ENCODE assay signal across 25 mouse cellular contexts in genomic region chr5:151601696-151602095, GRCm38 (mm10). TPM values are rescaled to one million over a fixed set of nuclear protein-coding genes. Genes with fewer than 3 reads are reported as not detected.
"Had no signal": no experiment of that assay in that cellular context is flagged by ENCODE, and none has a peak within 500 bp of the region (broad histone marks: within the 10 kb centered on the region; RNA-seq: fewer than 3 reads in every experiment).

No protein-coding gene starts in this region.

- H3K9ac ChIP-seq: intestine, embryonic 15.5 days; limb, embryonic 12.5 days; limb, embryonic 15.5 days; liver, embryonic 15.5 days; lung, embryonic 14.5 days; midbrain, embryonic 13.5 days; neural tube, embryonic 13.5 days; stomach, embryonic 15.5 days had no signal

- H3K9me3 ChIP-seq: intestine, embryonic 15.5 days; limb, embryonic 12.5 days; limb, embryonic 15.5 days; liver, embryonic 15.5 days; midbrain, embryonic 10.5 days; midbrain, embryonic 13.5 days; neural tube, embryonic 13.5 days; stomach, embryonic 15.5 days had no signal

- H3K27me3 ChIP-seq: intestine, embryonic 15.5 days; limb, embryonic 12.5 days; limb, embryonic 15.5 days; liver, embryonic 15.5 days; midbrain, embryonic 13.5 days; neural tube, embryonic 13.5 days; stomach, embryonic 15.5 days had no signal

- H3K27ac ChIP-seq: intestine, embryonic 15.5 days; limb, embryonic 12.5 days; limb, embryonic 15.5 days; liver, embryonic 15.5 days; macrophage; midbrain, embryonic 10.5 days; midbrain, embryonic 13.5 days; neural tube, embryonic 13.5 days; stomach, embryonic 15.5 days had no signal

- H3K4me3 ChIP-seq: intestine, embryonic 15.5 days; limb, embryonic 12.5 days; limb, embryonic 15.5 days; liver, embryonic 15.5 days; midbrain, embryonic 10.5 days; midbrain, embryonic 13.5 days; myocyte; neural tube, embryonic 13.5 days; stomach, embryonic 15.5 days had no signal

- DNase-seq: left cerebral cortex, postnatal 4 days; lung, embryonic 14.5 days; retina, postnatal 1 day; right cerebral cortex, postnatal 25 days; spleen, adult 18-20 months; thymus, postnatal 25 days had no signal

- H3K4me1 ChIP-seq: intestine, embryonic 15.5 days; limb, embryonic 12.5 days; limb, embryonic 15.5 days; liver, embryonic 15.5 days; midbrain, embryonic 10.5 days; midbrain, embryonic 13.5 days; neural tube, embryonic 13.5 days; stomach, embryonic 15.5 days had no signal

- H3K4me2 ChIP-seq: intestine, embryonic 15.5 days; limb, embryonic 12.5 days; limb, embryonic 15.5 days; liver, embryonic 15.5 days; lung, embryonic 14.5 days; midbrain, embryonic 13.5 days; neural tube, embryonic 13.5 days; stomach, embryonic 15.5 days had no signal

- H3K36me3 ChIP-seq: intestine, embryonic 15.5 days; limb, embryonic 12.5 days; limb, embryonic 15.5 days; liver, embryonic 15.5 days; midbrain, embryonic 10.5 days; midbrain, embryonic 13.5 days; neural tube, embryonic 13.5 days; stomach, embryonic 15.5 days had no signal

- ATAC-seq: intestine, embryonic 15.5 days; lung, postnatal 0 days; midbrain, embryonic 13.5 days; midbrain, embryonic 16.5 days had no signal

RNA-seq across cellular contexts. Expression of gene Vmn2r18, which starts 4.1 kb away (rescaled TPM):
- total RNA-seq: layer of hippocampus, adult 18-20 months; layer of hippocampus, postnatal 14 days; left cerebral cortex, adult 8-10 months; left cerebral cortex, postnatal 14 days; left cerebral cortex, postnatal 4 days; megakaryocyte, adult 5-6 weeks; monocyte, adult 5-6 weeks; neutrophil, adult 5-6 weeks had no signal
- polyA plus RNA-seq: limb, embryonic 12.5 days; liver, embryonic 15.5 days; lung, embryonic 14.5 days; lung, postnatal 0 days; macrophage; midbrain, embryonic 16.5 days; myocyte; neural tube, embryonic 13.5 days; stomach, embryonic 15.5 days had no signal
